Mouse (Mus musculus) intestine, embryonic 14.5 days (tissue): ENCODE measurements around the gene Tmem44. TPM values are rescaled to one million over a fixed set of nuclear protein-coding genes. Genes with fewer than 3 reads are reported as not detected.

Experiments
- ATAC-seq: fragments of 200-750 bp; cut with Nextera tagmentation; replicated peaks from 2 replicates; pipeline ENCODE4 v1.8.0; 2017; ENCODE audit warnings: low read depth, moderate number of reproducible peaks, moderate TSS enrichment, moderate library complexity; ENCODE audit not compliant: low FRiP score, low TSS enrichment
- DNase-seq: peaks from one replicate; pipeline ENCODE4 v3.0.0-alpha.2; 2018; ENCODE audit warnings: low spot score
- H3K27ac ChIP-seq: fragments of 300-500 bp; sonication (generic); 2 replicates; pipeline ENCODE4 v1.5.1; 2014; ENCODE audit warnings: low read depth, mild to moderate bottlenecking, control low read depth
- H3K27me3 ChIP-seq: fragments of 300-500 bp; sonication (generic); replicated peaks from 2 replicates; pipeline ENCODE4 v1.6.1; 2014; ENCODE audit warnings: low read length, control low read depth; ENCODE audit not compliant: control insufficient read depth, insufficient read depth
- H3K36me3 ChIP-seq: fragments of 300-500 bp; sonication (generic); 2 replicates; pipeline ENCODE4 v1.6.1; 2014; ENCODE audit warnings: low read length, control low read depth; ENCODE audit not compliant: control insufficient read depth, insufficient read depth
- H3K4me1 ChIP-seq: fragments of 300-500 bp; sonication (generic); replicated peaks from 2 replicates; pipeline ENCODE4 v1.6.1; 2014; ENCODE audit warnings: low read length, control low read depth, mixed read lengths; ENCODE audit not compliant: control insufficient read depth, insufficient read depth
- H3K4me2 ChIP-seq: fragments of 300-500 bp; sonication (generic); 2 replicates; pipeline ENCODE4 v1.6.1; 2014; ENCODE audit warnings: low read length
- H3K4me3 ChIP-seq: fragments of 300-500 bp; sonication (generic); 2 replicates; pipeline ENCODE4 v1.5.1; 2014; ENCODE audit warnings: low read depth, low read length, control low read depth, mixed read lengths
- H3K9ac ChIP-seq: fragments of 300-500 bp; sonication (generic); 2 replicates; pipeline ENCODE4 v1.6.1; 2014; ENCODE audit warnings: mild to moderate bottlenecking, low read length
- H3K9me3 ChIP-seq: fragments of 300-500 bp; sonication (generic); 2 replicates; pipeline ENCODE4 v1.6.1; 2016; ENCODE audit warnings: low read length, control low read depth; ENCODE audit not compliant: control insufficient read depth
- WGBS: fragments of 180-500 bp; shearing (Covaris S2); extraction: QIAGEN DNeasy Blood & Tissue Kit; methylation state at CpG from one replicate; pipeline ENCODE4 v1.1.7; 2014; 5-methylcytosine and 5-hydroxymethylcytosine counted together
- polyA plus RNA-seq: library from polyadenylated mRNA; unstranded; fragments of >200 nt; fragmentation: Nextera tagmentation; extraction: Ambion mirVana; gene quantifications from 2 replicates; pipeline ENCODE4 v1.2.1, GENCODE M21; 2014

Gene Tmem44
- polyA plus RNA-seq, 1 experiment from 2014 or later: 15.6 TPM

GRCm38 (mm10) chr16:30520361-30520823, 30.2 kb downstream of the Tmem44 start:
- Histone ChIP-seq H3K27ac (no peak overlapping the region), H3K4me3 (peak overlapping the region; percentile 14; the same call in 1 of the 2 replicates), H3K9me3 (0 out of 2 replicates have a peak, but pooled peaks cover 1% of the 10 kb centered on the region), H3K4me1 (peaks cover 9% of the 10 kb centered on the region), H3K27me3 (no peaks in the 10 kb centered on the region), H3K36me3 (no peaks in the 10 kb centered on the region), H3K9ac (no peak overlapping the region), H3K4me2 (peak overlapping the region; percentile 34)
- no peak for ATAC-seq
- DNase-seq: peak; percentile 90
- 13% methylated on average over 9 of the region's 9 CpGs for WGBS

DNA sequence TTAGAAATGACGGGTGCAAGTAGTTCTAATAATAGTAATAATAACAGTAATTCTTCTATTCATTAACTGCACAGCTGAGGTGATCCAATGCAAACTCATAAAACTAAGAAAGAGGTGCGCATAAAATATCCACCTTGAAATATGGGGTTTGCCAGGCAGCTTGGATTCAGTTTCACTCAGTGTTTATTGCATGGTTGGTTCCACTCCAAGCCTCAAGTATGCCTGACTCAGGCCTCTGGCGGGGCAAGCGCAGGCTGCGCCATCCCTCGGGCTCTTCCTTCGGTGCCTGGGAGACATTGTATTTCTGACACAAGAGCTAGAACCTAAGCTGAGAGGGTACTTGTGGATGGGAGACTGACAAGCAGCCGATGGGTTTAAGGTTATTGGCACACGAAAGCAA, 32.0 kb downstream of the Tmem44 start:
- DNase-seq: no peak
- Histone ChIP-seq H3K27ac (no peak overlapping the region), H3K36me3 (no peaks in the 10 kb centered on the region), H3K27me3 (no peaks in the 10 kb centered on the region), H3K9me3 (0 out of 2 replicates have a peak, but pooled peaks cover 3% of the 10 kb centered on the region), H3K4me1 (peaks cover 9% of the 10 kb centered on the region), H3K4me3 (no peak overlapping the region), H3K9ac (no peak overlapping the region), H3K4me2 (no peak overlapping the region)
- ATAC-seq: no peak
- 72% methylated on average over 9 of the region's 9 CpGs for WGBS

- H3K9ac ChIP-seq: no peak overlapping the region
- DNase-seq: no peak
- no peak overlapping the region for H3K4me3 ChIP-seq
- no peak for ATAC-seq
- 0 out of 2 replicates have a peak, but pooled peaks cover 3% of the 10 kb centered on the region for H3K9me3 ChIP-seq
- H3K27me3 ChIP-seq: no peaks in the 10 kb centered on the region
- H3K27ac ChIP-seq: no peak overlapping the region
- H3K4me1 ChIP-seq: peaks cover 11% of the 10 kb centered on the region
- H3K36me3 ChIP-seq: no peaks in the 10 kb centered on the region
- H3K4me2 ChIP-seq: 0 out of 2 replicates have a peak overlapping the region, but pooled peaks have one; percentile 23
- 26% methylated on average over 11 of the region's 11 CpGs for WGBS
These were observed 32.9 kb downstream of the Tmem44 start for GRCm38 (mm10) chr16:30517666-30518283.

DNA sequence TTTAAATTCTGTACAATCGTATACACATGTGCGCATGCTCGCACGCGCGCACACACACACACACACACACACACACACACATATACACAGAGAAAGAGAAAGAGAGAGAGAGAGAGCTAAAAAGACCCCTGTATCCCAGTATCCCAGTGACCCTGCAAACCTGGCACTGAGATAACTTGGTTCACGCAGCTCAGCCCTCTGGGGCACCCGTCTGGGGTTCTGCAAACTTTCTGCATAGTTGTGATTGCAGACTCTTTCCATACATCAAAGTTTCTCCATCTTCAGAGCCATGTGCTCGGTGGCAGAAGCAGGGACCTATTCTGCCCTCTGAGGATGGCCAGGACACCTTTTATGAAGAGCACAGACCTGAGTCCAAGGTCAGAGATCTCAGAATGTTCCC, 33.6 kb downstream of the Tmem44 start:
- no peak overlapping the region for H3K4me2 ChIP-seq
- WGBS: 87% methylated on average over 9 of the region's 9 CpGs
- ATAC-seq: no peak

DNA sequence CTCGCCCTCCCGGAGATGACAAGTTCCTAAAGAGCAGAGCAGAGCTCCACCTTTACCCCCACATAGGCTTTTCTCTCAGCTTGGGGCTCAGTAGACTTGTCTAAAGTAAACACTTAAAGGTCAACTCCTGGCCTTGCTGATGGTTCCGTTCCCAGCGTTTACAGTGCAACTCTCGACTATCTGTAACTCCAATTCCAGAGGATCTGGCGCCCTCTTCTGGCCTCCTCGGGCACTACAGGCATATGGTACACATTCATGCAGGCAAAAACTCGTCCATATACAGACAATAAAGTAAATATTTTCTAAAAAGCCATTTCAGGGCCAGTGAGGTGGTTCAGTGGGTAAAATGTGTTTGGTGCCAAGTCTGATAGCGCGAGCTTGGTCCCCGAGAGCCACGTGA, 35.2 kb downstream of the Tmem44 start:
- H3K4me2 ChIP-seq: no peak overlapping the region
- peaks cover 27% of the 10 kb centered on the region for H3K4me1 ChIP-seq
- peak; percentile 73 for DNase-seq
- H3K4me3 ChIP-seq: no peak overlapping the region
- H3K27me3 ChIP-seq: no peaks in the 10 kb centered on the region
- 72% methylated on average over 12 of the region's 12 CpGs for WGBS
- no peak for ATAC-seq
- no peaks in the 10 kb centered on the region for H3K36me3 ChIP-seq
- 0 out of 2 replicates have a peak, but pooled peaks cover 3% of the 10 kb centered on the region for H3K9me3 ChIP-seq
- no peak overlapping the region for H3K27ac ChIP-seq
- H3K9ac ChIP-seq: no peak overlapping the region

More for the DNA sequence above, 33.6 kb downstream of the Tmem44 start:
- DNase-seq: no peak
- Histone ChIP-seq H3K4me3 (no peak overlapping the region), H3K36me3 (no peaks in the 10 kb centered on the region), H3K27ac (no peak overlapping the region), H3K4me1 (peaks cover 19% of the 10 kb centered on the region), H3K9ac (no peak overlapping the region), H3K9me3 (0 out of 2 replicates have a peak, but pooled peaks cover 3% of the 10 kb centered on the region), H3K27me3 (no peaks in the 10 kb centered on the region)

DNA sequence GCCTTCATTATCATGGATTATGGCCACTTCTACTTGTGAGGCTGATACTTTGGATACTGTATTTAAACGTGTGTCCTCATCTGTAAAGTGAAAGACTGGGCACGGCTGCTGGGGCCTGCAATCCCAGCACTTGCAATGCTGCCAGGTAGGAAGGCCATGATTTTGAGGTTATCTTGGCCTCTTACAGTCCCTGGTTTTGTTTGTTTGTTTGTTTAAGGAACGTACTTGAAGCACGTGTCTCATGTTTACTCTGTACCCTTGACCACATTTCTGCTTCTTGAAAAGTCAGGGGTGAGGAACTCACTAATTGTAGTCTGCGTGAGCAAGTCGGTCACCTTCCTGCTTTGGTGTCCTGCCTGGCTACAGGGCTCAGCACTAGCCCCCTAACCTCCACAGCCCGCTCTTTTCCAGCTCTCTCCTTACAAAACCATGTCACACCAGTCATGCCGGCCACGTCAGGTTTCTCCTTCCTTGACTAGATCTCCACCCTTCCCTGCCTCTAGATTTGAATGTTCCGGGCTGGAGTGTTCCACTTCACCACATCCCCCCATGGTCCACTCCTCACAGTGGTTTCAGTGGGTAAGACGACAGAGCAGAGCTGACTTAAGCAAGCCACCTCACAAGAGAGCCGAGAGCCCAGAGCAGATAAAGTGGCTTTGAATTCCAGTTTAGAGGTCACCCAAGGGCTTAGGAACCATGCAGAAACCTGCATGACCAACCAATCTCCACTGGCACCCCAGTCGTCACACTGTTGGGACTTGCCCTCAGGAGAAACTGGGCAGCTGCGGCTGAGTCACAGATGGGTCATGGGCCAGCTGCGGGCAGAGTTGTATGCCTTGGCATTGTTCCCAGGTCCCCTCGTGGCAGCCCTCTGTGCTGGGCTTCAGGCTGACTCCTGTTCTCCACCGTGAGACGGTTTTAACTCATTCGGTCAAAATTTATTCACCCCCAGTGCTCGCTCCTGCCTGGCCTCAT, 37.3 kb downstream of the Tmem44 start:
- Histone ChIP-seq H3K9me3 (0 out of 2 replicates have a peak, but pooled peaks cover 3% of the 10 kb centered on the region), H3K4me1 (peaks cover 30% of the 10 kb centered on the region), H3K27me3 (no peaks in the 10 kb centered on the region), H3K27ac (no peak overlapping the region), H3K9ac (no peak overlapping the region), H3K4me3 (no peak overlapping the region), H3K4me2 (no peak overlapping the region), H3K36me3 (no peaks in the 10 kb centered on the region)
- no peak for ATAC-seq
- WGBS: 69% methylated on average over 20 of the region's 20 CpGs
- DNase-seq: no peak

GRCm38 (mm10) chr16:30512375-30513049, 38.1 kb downstream of the Tmem44 start:
- H3K4me3 ChIP-seq: no peak overlapping the region
- no peak for DNase-seq
- H3K27ac ChIP-seq: 0 out of 2 replicates have a peak overlapping the region, but pooled peaks have one; percentile 16
- no peaks in the 10 kb centered on the region for H3K27me3 ChIP-seq
- no peak overlapping the region for H3K4me2 ChIP-seq
- 0 out of 2 replicates have a peak, but pooled peaks cover 3% of the 10 kb centered on the region for H3K9me3 ChIP-seq
- no peak overlapping the region for H3K9ac ChIP-seq
- WGBS: 29% methylated on average over 8 of the region's 8 CpGs
- no peaks in the 10 kb centered on the region for H3K36me3 ChIP-seq
- 0 out of 2 replicates have a peak, but pooled peaks have one; percentile 4 for ATAC-seq
- H3K4me1 ChIP-seq: peaks cover 27% of the 10 kb centered on the region
